Mouse (Mus musculus) gastrocnemius, postnatal 14 days (tissue): ENCODE data around the gene Meis2. TPM values are rescaled to one million over a fixed set of nuclear protein-coding genes. Genes with fewer than 3 reads are reported as not detected.

Source experiments
- DNase-seq: peaks from one replicate; pipeline ENCODE4 v3.0.0; 2021; ENCODE audit warnings: mixed read lengths
- intact Hi-C: fragments of 180-260 bp; cut with DNase I; formaldehyde crosslinking; loops from one replicate; pipeline ENCODE4 v1.15.1; 2025; ENCODE audit warnings: low total_unique reads
- total RNA-seq, 2 experiments: library from RNA; stranded (reverse); gene quantifications; 2 replicates each; pipeline ENCODE4 v1.2.3; 2021

Gene Meis2
- total RNA-seq, 2 experiments from 2014 or later, result 2.6 to 3.2 TPM

GRCm38 (mm10) chr2:116055686-116056620 lies 9.7 kb downstream of the Meis2 start:
- intact Hi-C loops, result no loop called here
- DNase-seq, result no peak

- intact Hi-C loops, result no loop called here
- DNase-seq, result no peak
Observed at GRCm38 (mm10) chr2:116053931-116054330, 11.7 kb downstream of the Meis2 start.

- no peak for DNase-seq
- intact Hi-C loops, result no loop called here
Observed at GRCm38 (mm10) chr2:116052688-116053421, 12.8 kb downstream of the Meis2 start.

- intact Hi-C loops, result no loop called here
- no peak for DNase-seq
Observed at GRCm38 (mm10) chr2:116051906-116052614, 13.6 kb downstream of the Meis2 start.

GRCm38 (mm10) chr2:116049710-116050109 lies 15.9 kb downstream of the Meis2 start:
- DNase-seq, result no peak
- intact Hi-C loops, result no loop called here

- intact Hi-C loops, result no loop called here
- no peak for DNase-seq
Observed at GRCm38 (mm10) chr2:116047365-116047764, 18.3 kb downstream of the Meis2 start.

- intact Hi-C loops, result no loop called here
- no peak for DNase-seq
Observed at GRCm38 (mm10) chr2:116045048-116045447, 20.6 kb downstream of the Meis2 start.

- DNase-seq, result no peak
- intact Hi-C loops, result no loop called here
Observed at GRCm38 (mm10) chr2:116042934-116043698, 22.5 kb downstream of the Meis2 start.

GRCm38 (mm10) chr2:116042447-116042846 lies 23.2 kb downstream of the Meis2 start:
- intact Hi-C loops, result no loop called here
- DNase-seq, result no peak

- intact Hi-C loops, result no loop called here
- no peak for DNase-seq
Observed at GRCm38 (mm10) chr2:116041683-116042262, 23.9 kb downstream of the Meis2 start.

- intact Hi-C loops, result no loop called here
- no peak for DNase-seq
Observed at GRCm38 (mm10) chr2:116035345-116035744, 30.3 kb downstream of the Meis2 start.

GRCm38 (mm10) chr2:116028127-116028526 lies 37.5 kb downstream of the Meis2 start:
- intact Hi-C loops, result no loop called here
- no peak for DNase-seq

- intact Hi-C loops, result no loop called here
- DNase-seq, result no peak
Observed at GRCm38 (mm10) chr2:116022876-116023275, 42.8 kb downstream of the Meis2 start.

GRCm38 (mm10) chr2:116021931-116022330 lies 43.7 kb downstream of the Meis2 start:
- DNase-seq, result no peak
- intact Hi-C loops, result no loop called here

GRCm38 (mm10) chr2:116021046-116021445 lies 44.6 kb downstream of the Meis2 start:
- intact Hi-C loops, result no loop called here
- DNase-seq, result peak; percentile 8

GRCm38 (mm10) chr2:116020451-116020951 lies 45.1 kb downstream of the Meis2 start:
- DNase-seq, result no peak
- intact Hi-C loops, result no loop called here

- no peak for DNase-seq
- intact Hi-C loops, result no loop called here
Observed at GRCm38 (mm10) chr2:116019959-116020358, 45.7 kb downstream of the Meis2 start.

GRCm38 (mm10) chr2:116019466-116019794 lies 46.2 kb downstream of the Meis2 start:
- no peak for DNase-seq
- intact Hi-C loops, result no loop called here
